Mouse (Mus musculus): ENCODE data around the gene Ror1. TPM values are rescaled to one million over a fixed set of nuclear protein-coding genes. Genes with fewer than 3 reads are reported as not detected.

The Ror1 gene
- not detected for total RNA-seq (2023)

GRCm38 (mm10) chr4:100095685-100096595, at the start of gene Ror1:
Ror1 (plus strand) TSS chr4:100095791.

DNA sequence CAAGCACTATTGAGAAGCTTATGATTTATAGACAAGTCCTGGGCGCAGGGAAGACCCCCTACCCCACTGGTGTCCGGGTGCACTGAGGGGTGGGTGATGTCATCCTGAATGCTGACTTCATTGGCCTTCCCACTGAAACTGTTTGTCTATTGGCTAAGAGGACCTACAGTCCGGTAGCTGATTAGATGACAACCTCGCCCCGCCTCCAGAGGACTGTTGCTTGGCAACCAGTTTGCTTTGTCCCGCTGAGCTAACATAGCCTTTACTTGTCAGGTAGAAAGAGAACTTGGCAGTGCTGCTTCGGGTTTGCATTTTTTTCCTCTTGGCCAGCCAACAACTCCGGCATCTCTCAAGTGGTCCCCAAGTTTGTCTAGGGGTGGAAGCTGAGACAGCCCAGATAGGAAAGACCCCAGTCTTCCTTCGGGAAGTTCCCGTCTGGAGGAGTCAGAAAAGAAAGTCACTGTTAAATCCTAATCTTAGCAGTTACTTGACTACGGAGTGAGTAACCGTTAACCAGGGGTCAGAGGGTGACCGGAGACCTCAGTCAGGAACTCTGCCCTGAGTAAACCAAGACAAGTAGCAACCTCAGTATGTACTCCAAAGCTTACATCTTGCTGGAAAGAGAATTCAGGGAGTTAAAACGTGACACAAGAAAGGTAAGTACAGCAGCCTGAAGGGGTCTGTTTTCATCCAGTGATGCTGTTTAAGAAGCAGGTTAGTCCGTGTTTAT, 383.2 kb downstream of the Ror1 start, which contains the start of gene Ube2u:
TSS of gene Ube2u (plus strand) at position 258 of the 730 bp plus-strand sequence.

Other genes starting within 250 kb of the Ror1 start
- gene Pgm1, start 166.4 kb upstream of the Ror1 start, total RNA-seq (2023): 10 to 100 TPM; 16.2 to 17.5 TPM
- gene Itgb3bp, start 166.0 kb upstream of the Ror1 start, total RNA-seq (2023): 1 to 10 TPM; 2.7 to 3.8 TPM